Mouse (Mus musculus) bone marrow, adult 2 months (tissue): ENCODE data around the gene Oxld1. TPM values are rescaled to one million over a fixed set of nuclear protein-coding genes. Genes with fewer than 3 reads are reported as not detected.
A peak's percentile ranks its signal among the peaks of the same experiment; 100 is the strongest.

ENCODE experiments used
- H3K27ac ChIP-seq: fragments of 200-500 bp; 2 replicates; pipeline ENCODE4 v1.5.1; 2012; ENCODE audit warnings: low read depth, mild to moderate bottlenecking, control low read depth, inconsistent platforms, low read length; ENCODE audit not compliant: control insufficient read depth, poor library complexity, insufficient read depth
- H3K4me1 ChIP-seq: fragments of 200-500 bp; 2 replicates; pipeline ENCODE4 v1.6.1; 2011; ENCODE audit warnings: low read length; ENCODE audit not compliant: control insufficient read depth, insufficient read depth
- H3K4me3 ChIP-seq: fragments of 200-500 bp; replicated peaks from 2 replicates; pipeline ENCODE3; 2011; ENCODE audit warnings: mild to moderate bottlenecking, low read depth, low read length, control low read depth; ENCODE audit not compliant: control insufficient read depth
- CTCF ChIP-seq: fragments of 200-500 bp; IDR thresholded peaks from 2 replicates; pipeline ENCODE4 v1.5.1; 2011; ENCODE audit warnings: low read length, control low read depth; ENCODE audit not compliant: control insufficient read depth, insufficient read depth
- POLR2A ChIP-seq: fragments of 200-500 bp; IDR thresholded peaks from 2 replicates; pipeline ENCODE4 v1.6.1; 2011; ENCODE audit warnings: low read depth, mild to moderate bottlenecking, control low read depth, low read length, borderline replicate concordance; ENCODE audit not compliant: control insufficient read depth
- WGBS: fragments of 180-500 bp; shearing (Covaris S2); methylation state at CpG from one replicate; pipeline ENCODE4 v1.1.7; 2018; 5-methylcytosine and 5-hydroxymethylcytosine counted together
- polyA plus RNA-seq: library from polyadenylated mRNA; stranded (reverse); fragments of >200 nt; gene quantifications from 2 replicates; pipeline ENCODE4 v1.2.4, GENCODE M21; 2011; ENCODE audit warnings: low replicate concordance; ENCODE audit not compliant: missing spikeins, insufficient read depth, insufficient read length

The Oxld1 gene
- polyA plus RNA-seq, 1 experiment, result 4.4 TPM

DNA sequence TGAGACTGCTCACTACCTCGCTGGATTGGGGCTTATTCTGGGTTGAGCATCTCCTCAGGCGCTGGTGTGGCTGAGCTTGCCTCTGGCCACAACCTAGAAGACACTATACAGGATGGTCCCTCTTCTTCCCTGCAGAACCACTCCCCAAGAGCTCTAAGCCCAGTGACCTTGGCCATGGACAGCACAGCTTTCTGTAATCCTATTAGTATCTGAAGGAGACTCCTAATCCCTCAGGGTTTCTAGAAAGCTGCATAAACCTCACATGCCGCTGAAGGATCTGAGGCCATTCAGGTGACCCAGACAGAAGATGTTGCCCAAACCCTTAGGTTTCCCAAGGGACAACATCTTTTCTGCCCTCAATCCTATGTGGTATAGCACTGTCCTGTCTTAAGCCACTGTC, 5.6 kb downstream of the Oxld1 start:
- TF ChIP-seq POLR2A (no peak), CTCF (no peak)
- peaks cover 10% of the 10 kb centered on the region for H3K4me1 ChIP-seq
- WGBS, result 85% methylated on average over 3 of the region's 3 CpGs
- H3K27ac ChIP-seq, result no peak overlapping the region
- no peak overlapping the region for H3K4me3 ChIP-seq

DNA sequence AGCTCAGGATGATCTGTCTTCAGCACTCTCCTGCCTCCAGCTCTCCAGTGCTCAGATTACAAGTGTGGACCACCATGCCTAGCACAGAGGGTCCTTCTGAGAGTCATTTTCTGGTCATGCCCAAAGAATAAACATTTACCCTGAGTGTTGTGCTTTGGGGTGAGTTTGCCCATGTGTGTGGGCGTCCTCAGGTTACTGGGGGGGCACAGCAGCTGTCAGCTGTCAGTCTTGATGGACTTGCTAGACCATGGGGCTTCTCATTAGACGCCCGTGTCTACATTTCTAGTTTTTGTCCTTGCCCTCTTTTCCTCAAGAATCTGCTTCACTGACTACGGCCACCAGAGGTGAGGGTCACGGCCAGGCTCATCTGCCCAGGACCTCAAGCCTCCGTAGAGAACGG, 10.7 kb downstream of the Oxld1 start:
- H3K27ac ChIP-seq, result no peak overlapping the region
- peaks cover 4% of the 10 kb centered on the region for H3K4me1 ChIP-seq
- WGBS, result 88% methylated on average over 7 of the region's 7 CpGs
- TF ChIP-seq CTCF (no peak), POLR2A (no peak)
- no peak overlapping the region for H3K4me3 ChIP-seq

DNA sequence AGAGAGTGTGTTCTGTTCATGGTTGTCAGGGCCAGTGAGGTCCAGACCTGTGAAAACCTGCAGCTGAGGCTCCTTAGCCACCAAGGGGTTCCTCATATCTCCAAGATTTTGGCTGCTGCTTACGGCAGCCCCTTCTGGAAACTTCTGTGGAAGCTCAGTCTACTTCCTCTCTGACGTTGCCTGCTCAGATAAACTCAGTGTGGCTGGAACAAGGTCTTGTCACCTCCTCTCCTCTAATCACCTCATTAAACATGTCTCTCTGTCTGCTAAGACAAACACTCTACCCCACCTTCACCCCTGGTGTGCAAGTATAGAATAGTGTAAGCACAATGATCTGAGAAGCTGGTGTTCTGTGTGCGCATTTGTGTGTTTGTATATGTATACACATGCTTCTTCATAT, 12.4 kb downstream of the Oxld1 start:
- TF ChIP-seq POLR2A (no peak), CTCF (no peak)
- Histone ChIP-seq H3K27ac (no peak overlapping the region), H3K4me1 (no peaks in the 10 kb centered on the region), H3K4me3 (no peak overlapping the region)
- 54% methylated on average over 3 of the region's 3 CpGs for WGBS

DNA sequence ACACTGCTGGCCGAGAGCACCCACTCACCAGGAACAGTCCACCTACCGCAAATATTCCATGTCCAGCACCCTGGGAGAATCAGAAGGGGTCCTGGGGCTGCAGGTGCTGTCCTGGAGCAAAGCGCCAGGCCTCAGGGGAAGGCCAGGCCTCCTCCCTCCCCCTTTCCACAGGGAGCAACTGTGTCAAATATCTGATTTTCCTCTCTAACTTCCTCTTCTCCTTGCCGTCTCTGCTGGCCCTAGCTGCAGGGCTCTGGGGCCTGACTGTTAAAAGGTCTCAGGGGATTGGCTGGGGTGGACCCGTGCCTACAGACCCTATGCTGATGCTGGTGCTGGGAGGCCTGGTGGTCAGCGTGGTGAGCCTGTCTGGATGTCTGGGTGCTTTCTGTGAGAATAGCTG, 13.8 kb downstream of the Oxld1 start:
- TF ChIP-seq POLR2A, result no peak
- no peak for TF ChIP-seq CTCF
- Histone ChIP-seq H3K4me1 (0 out of 2 replicates have a peak, but pooled peaks cover 2% of the 10 kb centered on the region), H3K4me3 (no peak overlapping the region), H3K27ac (no peak overlapping the region)
- WGBS, result 56% methylated on average over 6 of the region's 6 CpGs

DNA sequence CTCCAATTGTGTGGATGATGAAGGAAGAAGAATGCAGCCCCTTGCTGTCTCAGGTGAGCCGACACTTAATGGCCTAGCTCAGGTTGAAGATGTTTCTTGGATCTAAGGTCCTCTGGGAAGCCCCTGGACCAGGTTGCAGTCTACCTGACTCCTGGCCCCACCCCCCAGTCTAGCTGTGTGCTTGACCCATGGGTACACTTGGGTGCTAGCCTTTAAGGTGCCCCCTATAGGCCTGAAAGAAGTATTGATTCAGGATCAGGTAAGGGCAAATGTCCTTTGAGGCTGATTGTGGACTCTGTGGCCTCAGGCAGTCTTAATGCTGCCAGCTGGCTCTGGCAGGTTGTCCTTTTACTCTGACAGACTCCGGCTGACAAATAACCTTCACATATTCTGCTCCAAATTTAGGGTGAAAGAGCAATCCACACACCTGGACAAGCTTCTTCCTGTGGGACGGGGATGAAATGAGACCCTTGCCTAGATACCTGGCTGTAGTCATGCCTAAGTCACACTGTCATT, 15.0 kb downstream of the Oxld1 start:
- Histone ChIP-seq H3K27ac (no peak overlapping the region), H3K4me3 (no peak overlapping the region), H3K4me1 (0 out of 2 replicates have a peak, but pooled peaks cover 2% of the 10 kb centered on the region)
- WGBS, result 85% methylated on average over 3 of the region's 3 CpGs
- TF ChIP-seq POLR2A (no peak), CTCF (no peak)

DNA sequence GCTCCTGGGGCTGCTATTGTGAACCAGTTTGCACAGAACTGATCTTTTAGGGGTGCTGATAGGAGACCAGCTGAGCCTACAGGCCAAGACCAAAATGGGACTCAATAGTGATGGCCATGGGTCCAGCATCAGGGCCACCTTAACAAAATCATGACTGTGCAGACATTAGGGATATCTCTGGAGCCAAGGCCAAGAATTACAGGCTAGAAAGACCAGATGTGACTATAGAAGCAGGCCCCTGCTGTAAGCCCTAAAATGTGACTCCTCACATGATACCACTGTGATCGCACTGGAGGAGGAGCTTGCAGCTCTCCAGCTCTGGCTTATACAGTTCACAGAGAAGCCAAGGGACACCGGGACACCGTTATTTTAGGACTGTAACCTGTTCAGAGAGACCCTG, 15.5 kb downstream of the Oxld1 start, which contains the start of gene Tspan10:
TSS of gene Tspan10 (plus strand) at position 301 of the 400 bp plus-strand sequence.
- WGBS, result 88% methylated on average over 3 of the region's 3 CpGs
- H3K27ac ChIP-seq, result no peak within 1 kb of the TSS
- TF ChIP-seq POLR2A (no peak), CTCF (no peak)

DNA sequence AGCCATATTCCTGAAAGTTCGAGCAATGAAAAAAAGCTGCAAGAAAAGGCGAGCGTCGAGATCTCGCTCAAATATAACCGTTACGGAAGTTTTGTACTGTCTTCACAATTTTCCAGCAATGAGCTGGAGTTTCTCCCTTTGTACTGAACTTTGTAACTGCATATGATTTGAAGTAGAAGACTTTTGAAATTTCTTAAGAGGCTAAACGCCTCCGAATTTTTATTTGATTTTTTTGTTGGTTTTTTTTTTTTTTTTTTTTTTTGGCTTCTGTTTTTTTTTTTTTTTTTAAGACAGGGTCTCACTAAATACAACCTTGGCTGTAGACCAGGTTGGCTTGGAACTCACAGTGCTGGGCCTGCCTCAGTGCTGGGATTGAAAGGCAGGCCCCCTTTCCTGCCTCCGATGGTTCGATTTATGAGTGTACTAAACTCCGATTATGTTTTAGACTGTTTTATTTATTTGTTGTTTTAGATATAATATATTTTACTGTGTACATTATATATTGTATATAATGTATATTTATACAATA, 19.9 kb downstream of the Oxld1 start:
- 24% methylated on average over 12 of the region's 12 CpGs for WGBS
- TF ChIP-seq CTCF (no peak), POLR2A (no peak)
- Histone ChIP-seq H3K27ac (no peak overlapping the region; the same call in 1 of the 2 replicates), H3K4me3 (peak overlapping the region; percentile 89), H3K4me1 (0 out of 2 replicates have a peak, but pooled peaks cover 2% of the 10 kb centered on the region)

More for the DNA sequence above, 15.5 kb downstream of the Oxld1 start, which contains the start of gene Tspan10:
- Histone ChIP-seq H3K4me3 (no peak within 1 kb of the TSS), H3K4me1 (0 out of 2 replicates have a peak, but pooled peaks cover 2% of the 10 kb centered on the region)

DNA sequence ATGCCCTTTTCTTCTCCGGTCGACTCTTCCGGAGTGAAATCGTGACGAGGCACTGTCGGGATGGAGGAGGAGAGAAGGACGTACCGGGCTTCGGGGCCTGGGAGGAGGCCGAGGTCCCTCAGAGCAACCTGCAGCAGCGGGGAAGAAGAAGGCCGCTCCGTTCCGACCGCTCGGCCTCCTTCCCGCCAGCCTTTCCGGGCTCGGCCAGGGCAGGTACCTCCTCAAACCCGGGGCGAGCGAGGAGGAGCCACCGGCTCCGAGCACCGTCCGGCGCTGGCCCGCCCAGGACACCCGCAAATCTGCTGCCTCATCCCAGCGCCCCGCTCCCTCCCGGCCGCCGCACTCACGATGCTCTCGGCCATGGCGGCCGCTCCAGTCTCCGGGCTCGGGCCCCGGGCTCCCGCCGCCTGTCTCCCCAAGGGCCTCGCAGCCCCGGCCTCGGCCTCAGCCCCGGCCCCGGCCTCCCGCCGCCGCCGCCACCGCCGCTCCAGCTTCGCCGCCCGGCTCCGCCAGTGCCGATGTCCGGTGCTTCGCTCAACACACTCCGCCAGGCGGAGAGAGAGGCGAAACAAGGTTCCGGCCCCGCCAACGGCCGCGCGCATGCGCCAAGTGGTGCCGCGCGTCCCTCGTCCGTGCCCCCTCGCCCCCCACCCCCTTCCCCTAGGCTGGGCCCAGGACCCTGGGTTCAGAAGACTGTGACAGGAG, 20.6 kb downstream of the Oxld1 start, which contains the start of gene Nploc4:
TSS of gene Nploc4 (minus strand) at position 557 of the 705 bp plus-strand sequence.
- Histone ChIP-seq H3K27ac (peak within 1 kb of the TSS; percentile 88), H3K4me1 (0 out of 2 replicates have a peak, but pooled peaks cover 2% of the 10 kb centered on the region), H3K4me3 (peak within 1 kb of the TSS; percentile 89)
- WGBS, result under 1% methylated on average over 71 of the region's 77 CpGs
- TF ChIP-seq CTCF (peak; percentile 19; the same call in 1 of the 2 replicates), POLR2A (peak; percentile 88)

DNA sequence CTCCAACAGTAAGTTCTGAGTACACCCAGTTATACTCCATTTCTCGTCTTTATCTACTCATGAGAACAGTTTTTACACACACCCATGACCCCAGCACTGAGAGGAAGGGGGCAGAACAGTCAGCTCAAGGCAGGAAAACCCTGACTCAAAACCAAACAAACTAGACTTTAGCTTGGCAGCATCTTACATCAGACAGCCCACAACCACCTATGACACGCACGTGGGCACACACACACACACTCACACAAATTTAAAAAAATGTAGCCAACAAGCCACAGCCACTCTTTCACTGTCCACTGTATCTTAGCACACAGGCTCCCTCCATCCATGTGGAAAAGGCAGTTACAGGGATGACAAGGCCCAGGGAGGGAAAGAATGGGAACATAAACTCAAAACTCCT, 31.1 kb downstream of the Oxld1 start:
- H3K4me3 ChIP-seq, result no peak overlapping the region
- WGBS, result 81% methylated on average over 3 of the region's 3 CpGs
- no peak overlapping the region for H3K27ac ChIP-seq
- no peaks in the 10 kb centered on the region for H3K4me1 ChIP-seq
- no peak for TF ChIP-seq POLR2A
- TF ChIP-seq CTCF, result no peak
